Mouse (Mus musculus) heart, postnatal 0 days (tissue): ENCODE measurements around the gene Pde4dip.

Source experiments
- CTCF ChIP-seq: IDR thresholded peaks from 2 replicates; pipeline ENCODE4 v1.5.1; 2016; ENCODE audit warnings: antibody characterized with exemption, control low read depth, low read depth
- EP300 ChIP-seq: IDR thresholded peaks from 2 replicates; pipeline ENCODE4 v1.6.1; 2016; ENCODE audit warnings: antibody characterized with exemption, low read depth

- TF ChIP-seq CTCF (no peak), EP300 (no peak)
Measured at GRCm38 (mm10) chr3:97641396-97641795, 247.1 kb downstream of the Pde4dip start.
